Mouse (Mus musculus) bone marrow macrophage, adult 2 months (primary cell): ENCODE results near the gene Wdr45b.

ENCODE experiments used
- CTCF ChIP-seq: IDR thresholded peaks from 2 replicates; pipeline ENCODE4 v1.5.1; 2012; ENCODE audit warnings: low read depth, mild to moderate bottlenecking, low read length, moderate library complexity
- POLR2A ChIP-seq: IDR thresholded peaks from 2 replicates; pipeline ENCODE4 v1.6.1; 2012; ENCODE audit warnings: mild to moderate bottlenecking, low read depth, low read length, borderline replicate concordance

DNA sequence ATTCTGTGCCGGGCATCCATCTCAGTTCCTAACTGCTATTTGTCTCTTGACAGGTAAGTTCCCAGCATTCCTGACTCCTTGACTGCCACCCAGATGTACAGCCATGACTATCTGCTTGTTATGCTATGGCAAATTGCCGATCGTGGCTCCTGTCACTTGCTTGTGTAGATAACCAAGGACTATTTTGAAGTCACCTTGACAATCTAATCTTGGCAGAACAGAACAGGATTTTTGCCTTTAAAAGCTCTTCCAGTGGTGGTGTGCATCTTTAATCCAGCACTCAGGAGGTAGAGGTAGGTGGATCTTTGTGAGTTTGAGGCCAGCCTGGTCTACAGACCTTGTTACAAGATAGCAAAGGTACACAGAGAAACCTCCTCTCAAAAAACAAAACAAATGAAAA is 38.2 kb upstream of the Wdr45b start:
- TF ChIP-seq CTCF, result no peak
- TF ChIP-seq POLR2A, result no peak
